Mouse (Mus musculus): ENCODE data around the gene Slc6a9. TPM values are rescaled to one million over a fixed set of nuclear protein-coding genes. Genes with fewer than 3 reads are reported as not detected.

The Slc6a9 gene
- polyA plus RNA-seq (2014; fragmentation: Illumina TruSeq; extraction: RNeasy Lipid Tissue Mini Kit (QIAGEN cat#74804); ENCODE audit: low read depth, low replicate concordance) = 1.4 TPM

DNA sequence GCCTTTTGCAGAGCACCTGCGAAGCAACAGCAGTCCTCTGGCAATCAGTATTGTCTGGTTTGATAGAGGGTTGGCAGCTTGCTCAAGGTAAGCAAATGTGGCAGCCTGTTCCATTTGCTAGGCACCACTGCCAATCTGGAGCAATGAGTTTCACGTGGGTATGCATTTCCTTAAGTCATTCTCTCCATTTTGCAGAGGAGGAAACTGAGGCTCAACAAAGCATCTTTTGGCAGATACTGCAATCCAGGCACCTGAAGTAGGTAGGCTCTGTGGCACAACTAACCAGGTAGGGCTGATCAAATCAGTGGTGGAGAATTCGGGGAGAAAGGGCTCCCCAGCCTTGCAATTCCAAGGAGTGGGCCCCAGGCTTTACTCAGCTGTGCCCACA, at the start of gene Slc6a9:
Gene Slc6a9 (plus strand): TSS at position 50 of the 388 bp plus-strand sequence.

GRCm38 (mm10) chr4:117872471-117872886, 38.2 kb downstream of the Slc6a9 start, which contains the start of gene Ccdc24:
Ccdc24 (minus strand) TSS chr4:117872557.

DNA sequence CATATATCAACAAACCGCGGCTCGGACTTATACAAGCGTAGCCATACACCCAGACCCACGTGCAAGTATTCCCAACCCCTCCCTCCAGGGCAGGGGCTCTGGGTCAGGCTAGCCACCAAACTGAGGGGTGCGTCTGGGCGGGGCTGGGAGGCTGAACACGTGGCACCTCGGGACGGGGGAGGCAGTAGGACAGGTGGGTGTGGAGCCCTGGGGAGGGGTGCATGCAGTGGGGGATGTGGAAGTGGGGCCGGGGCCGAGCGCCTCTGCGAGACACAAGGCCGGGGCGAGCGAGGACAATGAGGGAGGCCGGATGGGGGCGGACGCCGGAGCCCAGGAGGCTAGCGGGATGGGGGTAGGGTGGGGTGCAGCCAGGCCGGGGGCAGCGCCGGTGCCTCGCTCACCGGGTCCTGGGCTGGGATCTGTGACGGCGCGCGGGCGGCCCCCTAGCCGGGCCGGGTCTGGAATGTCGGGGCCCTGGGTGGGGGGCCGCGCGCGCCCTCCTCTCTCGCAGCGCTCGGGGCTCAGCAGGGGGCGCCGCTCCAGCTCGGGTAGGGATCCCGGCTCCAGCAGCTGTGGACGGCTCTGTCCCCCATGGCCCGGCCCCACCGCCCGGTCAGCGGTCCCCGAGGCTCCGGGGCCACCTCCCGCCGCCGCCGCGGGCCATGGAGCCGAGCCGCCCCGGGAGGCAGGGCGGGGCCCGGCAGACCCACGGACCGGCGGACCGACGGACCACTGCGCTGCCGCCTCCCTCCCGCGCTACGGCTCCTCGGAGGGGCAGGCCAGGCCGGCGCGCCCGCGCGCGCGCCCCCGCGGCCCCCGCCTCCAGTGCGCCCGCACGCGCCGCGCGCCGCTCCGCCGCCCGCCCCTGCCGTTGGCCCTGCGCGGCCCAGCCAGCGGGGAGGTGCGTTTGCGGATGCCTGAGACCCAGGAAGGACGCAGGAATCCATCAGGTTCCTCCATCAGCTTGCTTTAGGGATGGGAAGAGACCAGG, 48.7 kb downstream of the Slc6a9 start, which contains the start of gene B4galt2:
Gene B4galt2 (minus strand): TSS at position 787 of the 991 bp plus-strand sequence.

GRCm38 (mm10) chr4:117887133-117887532, 52.8 kb downstream of the Slc6a9 start, which contains the start of gene Atp6v0b:
Atp6v0b (minus strand) TSS chr4:117887333.

GRCm38 (mm10) chr4:117891738-117892161, 57.4 kb downstream of the Slc6a9 start, which contains the start of gene Dph2:
Dph2 (minus strand) TSS chr4:117892032.

DNA sequence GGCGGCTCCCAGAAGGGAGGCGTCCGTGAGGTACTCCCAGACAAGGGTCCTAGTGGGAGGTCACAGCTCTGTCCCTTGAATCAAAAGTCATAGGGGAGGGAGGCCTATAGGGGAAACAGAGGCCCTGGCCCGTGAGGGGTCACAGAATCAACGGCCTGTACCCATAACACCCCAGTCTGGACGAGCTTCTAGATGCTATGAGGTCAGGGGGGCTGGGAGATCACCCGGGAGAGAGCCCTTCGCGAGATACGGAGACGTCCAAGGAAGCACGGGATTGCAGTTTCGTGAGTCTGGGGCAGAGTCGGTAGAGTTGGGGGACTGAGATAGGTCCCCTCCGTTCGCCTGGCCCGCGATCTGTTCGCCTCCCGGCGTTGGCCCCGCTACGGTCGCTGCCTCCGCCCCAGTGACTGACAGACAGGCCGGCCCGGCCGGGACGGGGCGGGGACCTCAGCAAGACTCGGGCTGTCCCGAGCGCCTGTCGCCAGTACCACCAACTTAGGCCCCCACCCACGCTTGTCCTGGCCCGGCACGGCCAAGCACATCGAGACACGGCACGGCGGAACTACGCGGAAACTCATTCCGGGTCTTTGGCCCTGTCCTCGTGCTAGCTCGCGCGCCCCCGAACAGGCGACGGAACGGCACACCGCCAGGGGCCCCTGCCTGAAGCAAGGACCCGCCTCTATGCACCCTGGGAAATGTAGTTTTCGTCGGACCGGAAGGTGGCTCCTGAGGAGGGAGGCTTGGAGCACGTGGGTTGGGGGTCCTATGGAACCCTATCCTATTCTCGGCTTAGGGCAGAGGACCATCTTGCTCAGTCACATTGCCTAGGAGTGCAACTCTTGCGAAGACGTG, 80.5 kb downstream of the Slc6a9 start, which contains the start of gene Ipo13:
Gene Ipo13 (minus strand): TSS at position 409 of the 852 bp plus-strand sequence.

Other genes starting within 250 kb of the Slc6a9 start
- gene Dmap1, start 152.2 kb upstream of the Slc6a9 start, polyA plus RNA-seq (2014; fragmentation: Illumina TruSeq; extraction: RNeasy Lipid Tissue Mini Kit (QIAGEN cat#74804); ENCODE audit: low read depth, low replicate concordance) = 0.57 TPM
- not detected for gene Gm12845, start 110.1 kb upstream of the Slc6a9 start, polyA plus RNA-seq (2014; fragmentation: Illumina TruSeq; extraction: RNeasy Lipid Tissue Mini Kit (QIAGEN cat#74804); ENCODE audit: low read depth, low replicate concordance)
- gene Klf17, start 68.9 kb upstream of the Slc6a9 start, polyA plus RNA-seq (2014; fragmentation: Illumina TruSeq; extraction: RNeasy Lipid Tissue Mini Kit (QIAGEN cat#74804); ENCODE audit: low read depth, low replicate concordance) = not detected
- gene Ccdc24, start 38.1 kb downstream of the Slc6a9 start, polyA plus RNA-seq (2014; fragmentation: Illumina TruSeq; extraction: RNeasy Lipid Tissue Mini Kit (QIAGEN cat#74804); ENCODE audit: low read depth, low replicate concordance) = not detected
- gene B4galt2, start 49.0 kb downstream of the Slc6a9 start, polyA plus RNA-seq (2014; fragmentation: Illumina TruSeq; extraction: RNeasy Lipid Tissue Mini Kit (QIAGEN cat#74804); ENCODE audit: low read depth, low replicate concordance) = not detected
- gene Atp6v0b, start 52.8 kb downstream of the Slc6a9 start, polyA plus RNA-seq (2014; fragmentation: Illumina TruSeq; extraction: RNeasy Lipid Tissue Mini Kit (QIAGEN cat#74804); ENCODE audit: low read depth, low replicate concordance) = 99.9 TPM
- 2.7 TPM for gene Dph2, start 57.5 kb downstream of the Slc6a9 start, polyA plus RNA-seq (2014; fragmentation: Illumina TruSeq; extraction: RNeasy Lipid Tissue Mini Kit (QIAGEN cat#74804); ENCODE audit: low read depth, low replicate concordance)
- gene Ipo13, start 80.5 kb downstream of the Slc6a9 start, polyA plus RNA-seq (2014; fragmentation: Illumina TruSeq; extraction: RNeasy Lipid Tissue Mini Kit (QIAGEN cat#74804); ENCODE audit: low read depth, low replicate concordance) = 2.4 TPM
- not detected for gene Artn, start 95.3 kb downstream of the Slc6a9 start, polyA plus RNA-seq (2014; fragmentation: Illumina TruSeq; extraction: RNeasy Lipid Tissue Mini Kit (QIAGEN cat#74804); ENCODE audit: low read depth, low replicate concordance)